Mouse (Mus musculus) urinary bladder, postnatal 36 days (tissue): ENCODE measurements around the gene Ncf4.

Experiments
- DNase-seq, 2 experiments: peaks; one replicate each; pipeline ENCODE4 v3.0.0; 2022; ENCODE audit warnings: low spot score in 2 of 2, mixed read lengths in 1 of 2

The Ncf4 gene

DNA sequence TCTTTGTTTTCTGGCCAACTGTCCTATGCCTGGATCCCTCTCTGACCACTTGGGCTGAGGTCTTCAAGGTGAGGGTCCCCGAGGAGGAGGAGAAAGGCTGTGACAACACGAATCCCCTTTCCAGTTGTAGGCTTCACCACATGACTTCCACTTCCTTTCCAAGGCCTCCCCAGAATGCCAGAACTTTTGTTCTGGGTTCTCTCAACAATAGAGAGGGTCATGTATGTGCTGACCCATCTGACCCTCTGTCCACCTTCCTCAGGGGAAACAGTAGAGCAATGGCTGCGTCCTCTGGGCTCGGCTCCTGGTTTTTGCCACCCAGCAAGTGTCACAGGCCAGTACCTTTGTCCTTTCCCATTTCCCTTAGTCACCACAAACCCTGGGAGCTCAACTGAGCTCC, 66.4 kb downstream of the Ncf4 start:
- no peak for DNase-seq
